Mouse (Mus musculus) embryonic facial prominence, embryonic 14.5 days (tissue): ENCODE results near the gene Oscar. TPM values are rescaled to one million over a fixed set of nuclear protein-coding genes. Genes with fewer than 3 reads are reported as not detected.

Experiments
- ATAC-seq: fragments of 200-750 bp; cut with Nextera tagmentation; 2 replicates; pipeline ENCODE4 v1.8.0; 2017; ENCODE audit warnings: low read depth, moderate number of reproducible peaks, moderate TSS enrichment
- DNase-seq: peaks from one replicate; pipeline ENCODE4 v3.0.0-alpha.2; 2015; ENCODE audit warnings: low spot score
- H3K27ac ChIP-seq: fragments of 300-500 bp; sonication (generic); replicated peaks from 2 replicates; pipeline ENCODE4 v1.5.1; 2014; ENCODE audit warnings: low read depth, mild to moderate bottlenecking, low read length, moderate library complexity
- H3K27me3 ChIP-seq: fragments of 300-500 bp; sonication (generic); replicated peaks from 2 replicates; pipeline ENCODE4 v1.6.1; 2014; ENCODE audit warnings: low read length; ENCODE audit not compliant: control insufficient read depth, insufficient read depth
- H3K36me3 ChIP-seq: fragments of 300-500 bp; sonication (generic); 2 replicates; pipeline ENCODE4 v1.6.1; 2014; ENCODE audit warnings: low read length, mixed read lengths; ENCODE audit not compliant: control insufficient read depth, insufficient read depth
- H3K4me1 ChIP-seq: fragments of 300-500 bp; sonication (generic); 2 replicates; pipeline ENCODE4 v1.6.1; 2014; ENCODE audit warnings: antibody characterized with exemption, low read length; ENCODE audit not compliant: control insufficient read depth, insufficient read depth
- H3K4me2 ChIP-seq: fragments of 300-500 bp; sonication (generic); 2 replicates; pipeline ENCODE4 v1.6.1; 2014; ENCODE audit warnings: low read depth, mild to moderate bottlenecking, low read length, moderate library complexity, mixed read lengths
- H3K4me3 ChIP-seq: fragments of 300-500 bp; sonication (generic); 2 replicates; pipeline ENCODE4 v1.5.1; 2014; ENCODE audit warnings: low read depth, mild to moderate bottlenecking, low read length
- H3K9ac ChIP-seq: fragments of 300-500 bp; sonication (generic); 2 replicates; pipeline ENCODE4 v1.6.1; 2014; ENCODE audit warnings: low read depth, mild to moderate bottlenecking, low read length, moderate library complexity, mixed read lengths
- H3K9me3 ChIP-seq: fragments of 300-500 bp; sonication (generic); 2 replicates; pipeline ENCODE4 v1.6.1; 2016; ENCODE audit warnings: low read length; ENCODE audit not compliant: control insufficient read depth
- WGBS: fragments of 180-500 bp; shearing (Covaris S2); extraction: QIAGEN DNeasy Blood & Tissue Kit; methylation state at CpG from one replicate; pipeline ENCODE4 v1.1.7; 2014; 5-methylcytosine and 5-hydroxymethylcytosine counted together
- polyA plus RNA-seq: library from polyadenylated mRNA; unstranded; fragments of >200 nt; fragmentation: Nextera tagmentation; extraction: Ambion mirVana; gene quantifications from 2 replicates; pipeline ENCODE4 v1.2.1, GENCODE M21; 2014

The Oscar gene
- polyA plus RNA-seq, 1 experiment from 2014 or later = 0.49 TPM

DNA sequence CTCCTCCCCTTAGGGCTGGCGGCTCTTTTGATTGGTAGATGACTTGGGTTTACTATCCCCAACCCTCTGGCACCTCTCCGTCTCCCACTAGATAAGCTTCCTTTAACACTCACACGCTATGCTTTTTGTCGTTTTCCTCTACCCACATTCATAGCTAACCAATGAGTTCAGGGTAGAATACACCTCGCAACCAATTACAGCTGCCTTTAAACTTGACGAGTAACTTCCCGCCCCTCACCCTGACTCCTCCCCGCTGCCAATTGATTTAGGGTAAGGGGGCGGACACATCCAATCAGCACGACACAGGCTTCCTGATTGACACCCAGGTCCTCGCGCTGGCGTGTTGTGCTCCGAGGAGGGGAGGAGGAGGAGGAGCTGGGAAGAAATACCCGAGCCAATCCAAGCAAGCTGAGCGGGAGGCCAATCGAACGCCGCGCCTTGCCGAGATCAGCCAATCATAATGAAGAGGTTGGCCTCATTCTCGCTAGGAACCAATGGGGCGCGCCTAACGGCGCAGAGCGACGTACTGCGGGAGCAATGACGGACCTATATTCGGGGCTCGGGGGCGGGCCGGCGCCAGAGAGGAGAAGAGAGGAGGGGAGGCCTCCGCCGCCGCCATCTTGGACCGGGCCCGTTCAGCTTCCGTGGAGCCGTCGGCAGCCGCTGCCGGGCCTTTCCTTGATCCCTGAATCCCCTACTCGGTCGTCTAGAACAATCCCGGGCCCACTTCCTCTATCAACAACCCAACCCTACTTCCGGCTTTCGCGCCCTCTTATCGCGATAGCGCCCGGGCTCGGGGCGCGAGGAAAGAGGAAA lies 28.9 kb upstream of the Oscar start, which contains the start of gene Cnot3:
TSS of gene Cnot3 (plus strand) at position 597 of the 816 bp plus-strand sequence.
- ATAC-seq (peak; percentile 98), DNase-seq (peak; percentile 100)
- no peaks in the 10 kb centered on the region for H3K9me3 ChIP-seq
- no peaks in the 10 kb centered on the region for H3K27me3 ChIP-seq
- peak within 1 kb of the TSS; percentile 87 for H3K4me3 ChIP-seq
- 0% methylated on average over 48 of the region's 58 CpGs for WGBS
- peaks cover 23% of the 10 kb centered on the region for H3K4me1 ChIP-seq
- peak within 1 kb of the TSS; percentile 99 for H3K27ac ChIP-seq
- peak within 1 kb of the TSS; percentile 98 for H3K9ac ChIP-seq
- H3K36me3 ChIP-seq = peaks cover 23% of the 10 kb centered on the region
- peak within 1 kb of the TSS; percentile 78 for H3K4me2 ChIP-seq

DNA sequence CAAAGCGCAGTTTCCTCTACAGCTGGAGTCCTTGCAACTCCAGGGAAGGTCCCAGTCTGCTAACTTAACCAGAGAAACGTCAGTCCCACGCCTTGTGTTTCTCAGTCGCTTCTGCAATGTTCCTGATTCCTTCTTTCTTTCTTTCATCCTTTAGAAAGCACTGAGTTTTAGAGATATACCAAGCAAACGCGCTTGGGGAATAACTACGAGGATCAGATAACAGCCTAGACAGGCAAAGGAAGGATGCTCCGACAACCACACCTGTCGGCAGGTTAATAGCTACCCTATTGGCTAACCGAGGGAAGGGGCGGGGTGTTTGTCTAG lies 28.4 kb upstream of the Oscar start:
- H3K4me1 ChIP-seq = peaks cover 23% of the 10 kb centered on the region
- peak overlapping the region; percentile 53; the same call in 1 of the 2 replicates for H3K9ac ChIP-seq
- H3K9me3 ChIP-seq = no peaks in the 10 kb centered on the region
- H3K4me2 ChIP-seq = peak overlapping the region; percentile 64
- peaks cover 28% of the 10 kb centered on the region for H3K36me3 ChIP-seq
- 0% methylated on average over 11 of the region's 11 CpGs for WGBS
- H3K27me3 ChIP-seq = no peaks in the 10 kb centered on the region
- ATAC-seq (no peak), DNase-seq (no peak)
- peak overlapping the region; percentile 40 for H3K4me3 ChIP-seq
- peak overlapping the region; percentile 6 for H3K27ac ChIP-seq

DNA sequence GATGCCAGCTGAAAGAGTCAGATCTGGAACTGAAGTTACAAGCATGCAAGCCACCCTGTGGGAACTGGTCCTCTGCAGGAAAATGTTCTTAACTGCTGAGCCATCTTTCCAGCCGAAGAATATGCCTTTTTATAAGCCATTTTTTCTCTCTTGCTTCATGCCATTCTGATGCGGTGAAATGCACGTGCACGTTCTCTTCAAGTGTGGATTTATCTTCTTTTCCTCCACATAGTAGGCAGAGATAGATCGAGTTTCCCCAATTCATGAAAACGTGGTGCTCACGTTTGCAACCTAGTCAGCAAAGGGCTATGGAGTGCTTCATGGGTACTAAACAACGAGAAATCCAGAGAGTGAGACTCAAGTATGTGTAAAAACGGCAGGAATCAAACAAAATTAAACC lies 27.9 kb upstream of the Oscar start:
- WGBS = 26% methylated on average over 9 of the region's 9 CpGs

DNA sequence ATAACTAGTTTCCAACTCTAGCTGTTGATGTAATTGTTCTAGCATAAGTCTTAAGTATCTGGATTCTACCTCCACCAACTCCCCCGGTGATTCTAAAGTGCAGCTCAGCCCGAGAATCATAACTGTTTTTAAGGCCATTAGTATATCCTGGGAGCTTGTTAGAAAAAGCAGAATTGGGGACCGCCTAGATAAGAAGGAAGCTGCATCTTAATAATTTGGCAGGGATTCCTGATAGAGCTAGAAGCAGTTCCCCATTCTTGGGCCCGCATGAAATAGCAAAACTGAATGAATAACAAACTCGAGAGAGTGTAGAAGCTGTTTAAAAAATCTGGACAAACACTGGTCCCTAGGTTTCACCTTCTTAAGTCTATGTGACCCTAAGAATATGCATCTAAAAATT lies 27.5 kb upstream of the Oscar start:
- 70% methylated on average over 5 of the region's 5 CpGs for WGBS
- peak overlapping the region; percentile 64; the same call in 1 of the 2 replicates for H3K4me2 ChIP-seq
- no peak overlapping the region for H3K27ac ChIP-seq
- ATAC-seq (no peak), DNase-seq (no peak)
- peaks cover 22% of the 10 kb centered on the region for H3K4me1 ChIP-seq
- peaks cover 37% of the 10 kb centered on the region for H3K36me3 ChIP-seq
- no peaks in the 10 kb centered on the region for H3K27me3 ChIP-seq
- no peak overlapping the region for H3K4me3 ChIP-seq
- 0 out of 2 replicates have a peak overlapping the region, but pooled peaks have one; percentile 11 for H3K9ac ChIP-seq
- H3K9me3 ChIP-seq = no peaks in the 10 kb centered on the region

More for the DNA sequence above, 27.9 kb upstream of the Oscar start:
- ATAC-seq (no peak), DNase-seq (no peak)
- Histone ChIP-seq H3K9ac (peak overlapping the region; percentile 53; the same call in 1 of the 2 replicates), H3K27me3 (no peaks in the 10 kb centered on the region), H3K9me3 (no peaks in the 10 kb centered on the region), H3K4me3 (peak overlapping the region; percentile 40), H3K4me2 (peak overlapping the region; percentile 64), H3K36me3 (peaks cover 33% of the 10 kb centered on the region), H3K27ac (peak overlapping the region; percentile 6; the same call in 1 of the 2 replicates), H3K4me1 (peaks cover 23% of the 10 kb centered on the region)

DNA sequence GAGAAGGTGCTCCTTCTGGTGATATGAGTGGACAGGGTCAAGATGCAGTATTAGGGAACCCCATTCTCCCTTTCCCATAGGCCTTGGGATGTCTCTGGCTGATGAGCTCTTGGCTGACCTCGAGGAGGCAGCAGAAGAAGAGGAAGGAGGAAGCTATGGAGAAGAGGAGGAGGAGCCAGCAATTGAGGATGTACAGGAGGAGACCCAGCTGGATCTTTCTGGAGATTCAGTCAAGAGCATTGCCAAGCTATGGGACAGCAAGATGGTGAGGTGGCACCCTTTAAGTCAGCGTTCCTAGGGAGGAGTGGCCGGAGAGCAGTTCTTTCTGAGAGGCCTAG lies 14.5 kb upstream of the Oscar start:
- ATAC-seq = no peak
- WGBS = 49% methylated on average over 3 of the region's 3 CpGs
- no peak for DNase-seq
- peak overlapping the region; percentile 50 for H3K4me3 ChIP-seq
- H3K27ac ChIP-seq = no peak overlapping the region
- peak overlapping the region; percentile 96 for H3K4me2 ChIP-seq
- H3K9me3 ChIP-seq = no peaks in the 10 kb centered on the region
- peaks cover 39% of the 10 kb centered on the region for H3K36me3 ChIP-seq
- H3K9ac ChIP-seq = peak overlapping the region; percentile 81
- H3K4me1 ChIP-seq = peaks cover 13% of the 10 kb centered on the region
- H3K27me3 ChIP-seq = no peaks in the 10 kb centered on the region

DNA sequence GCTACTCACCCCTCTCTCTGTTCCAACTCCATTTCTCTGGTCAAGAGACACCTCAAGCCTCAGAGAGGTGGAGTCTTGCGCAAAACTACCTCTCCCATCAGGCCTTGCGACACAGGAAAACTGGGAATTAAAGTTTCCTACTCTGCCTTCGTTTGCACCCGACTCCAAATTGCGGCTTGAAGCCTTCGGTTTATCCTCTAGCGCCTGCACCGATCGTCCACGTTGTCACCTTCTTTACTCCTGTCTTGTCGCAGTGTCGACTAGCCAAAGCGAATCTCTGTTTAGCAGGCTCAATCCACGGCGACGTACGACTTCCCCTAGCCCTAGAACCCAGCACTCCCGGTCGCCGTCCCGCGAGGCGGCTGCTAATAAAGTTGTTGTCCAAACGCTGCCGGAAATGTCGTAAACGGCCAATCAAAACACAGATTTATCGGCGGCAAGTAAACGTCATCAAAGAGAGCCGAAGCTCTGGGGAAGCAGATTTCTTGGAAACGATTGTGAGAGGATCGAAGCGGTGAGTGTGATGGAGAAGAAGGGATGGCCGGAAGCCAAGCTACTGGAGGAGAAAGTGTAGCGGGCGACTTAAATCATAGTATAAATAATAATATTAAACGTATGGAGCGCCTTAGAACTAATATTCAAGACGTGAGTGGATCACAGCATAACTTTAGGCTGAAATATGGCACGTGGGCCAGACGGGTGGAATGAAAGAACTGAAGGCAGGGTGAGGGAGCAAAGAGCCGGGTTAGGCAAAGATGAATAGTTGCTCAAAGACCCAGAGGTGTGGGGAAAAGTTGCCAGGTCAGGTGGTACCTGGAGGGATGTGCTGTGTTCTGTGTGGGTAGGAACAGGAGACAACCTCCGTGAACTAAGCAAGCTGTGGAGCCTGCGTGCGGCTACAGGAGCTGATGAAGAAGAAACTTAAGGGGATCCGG lies 13.9 kb upstream of the Oscar start, which contains the start of the genes Tfpt and Prpf31:
TSS of gene Tfpt (minus strand) at position 387 of the 935 bp plus-strand sequence.
TSS of gene Prpf31 (plus strand) at position 443 of the 935 bp plus-strand sequence.
- DNase-seq = peak; percentile 98
- peak within 1 kb of the TSS; percentile 50 for H3K4me3 ChIP-seq
- 1% methylated on average over 47 of the region's 47 CpGs for WGBS
- H3K27ac ChIP-seq = peak within 1 kb of the TSS; percentile 85
- peaks cover 13% of the 10 kb centered on the region for H3K4me1 ChIP-seq
- peak within 1 kb of the TSS; percentile 81 for H3K9ac ChIP-seq
- peaks cover 34% of the 10 kb centered on the region for H3K36me3 ChIP-seq
- H3K4me2 ChIP-seq = peak within 1 kb of the TSS; percentile 96
- no peaks in the 10 kb centered on the region for H3K27me3 ChIP-seq
- peak; percentile 92 for ATAC-seq
- no peaks in the 10 kb centered on the region for H3K9me3 ChIP-seq

DNA sequence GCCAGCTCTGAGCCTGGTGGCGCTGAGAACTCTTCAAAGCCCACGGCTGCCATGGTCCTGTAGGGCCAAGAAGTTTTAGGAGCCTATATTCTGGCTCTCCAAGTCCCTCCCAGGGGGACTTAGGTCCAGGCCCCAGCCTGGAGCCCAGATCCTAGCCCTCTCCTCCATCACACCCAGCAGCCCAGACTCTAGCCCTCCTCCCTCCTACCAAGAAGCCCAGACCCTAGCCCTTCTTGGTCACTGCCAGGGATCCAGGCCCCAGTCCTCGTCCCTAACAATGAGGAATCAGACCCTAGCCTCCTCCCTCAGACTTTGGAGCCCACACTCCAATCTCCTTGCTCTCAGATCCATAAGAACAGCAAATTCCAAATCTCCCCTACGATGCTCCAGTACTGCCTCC lies 13.1 kb upstream of the Oscar start:
- ATAC-seq = no peak; the same call in 1 of the 2 replicates
- Histone ChIP-seq H3K4me2 (peak overlapping the region; percentile 96), H3K27ac (peak overlapping the region; percentile 85; the same call in 1 of the 2 replicates), H3K4me3 (peak overlapping the region; percentile 50), H3K36me3 (peaks cover 32% of the 10 kb centered on the region; the same call in 1 of the 2 replicates), H3K4me1 (peaks cover 13% of the 10 kb centered on the region), H3K9me3 (no peaks in the 10 kb centered on the region), H3K27me3 (no peaks in the 10 kb centered on the region), H3K9ac (peak overlapping the region; percentile 81)
- WGBS = 40% methylated on average over 4 of the region's 4 CpGs
- DNase-seq = no peak

DNA sequence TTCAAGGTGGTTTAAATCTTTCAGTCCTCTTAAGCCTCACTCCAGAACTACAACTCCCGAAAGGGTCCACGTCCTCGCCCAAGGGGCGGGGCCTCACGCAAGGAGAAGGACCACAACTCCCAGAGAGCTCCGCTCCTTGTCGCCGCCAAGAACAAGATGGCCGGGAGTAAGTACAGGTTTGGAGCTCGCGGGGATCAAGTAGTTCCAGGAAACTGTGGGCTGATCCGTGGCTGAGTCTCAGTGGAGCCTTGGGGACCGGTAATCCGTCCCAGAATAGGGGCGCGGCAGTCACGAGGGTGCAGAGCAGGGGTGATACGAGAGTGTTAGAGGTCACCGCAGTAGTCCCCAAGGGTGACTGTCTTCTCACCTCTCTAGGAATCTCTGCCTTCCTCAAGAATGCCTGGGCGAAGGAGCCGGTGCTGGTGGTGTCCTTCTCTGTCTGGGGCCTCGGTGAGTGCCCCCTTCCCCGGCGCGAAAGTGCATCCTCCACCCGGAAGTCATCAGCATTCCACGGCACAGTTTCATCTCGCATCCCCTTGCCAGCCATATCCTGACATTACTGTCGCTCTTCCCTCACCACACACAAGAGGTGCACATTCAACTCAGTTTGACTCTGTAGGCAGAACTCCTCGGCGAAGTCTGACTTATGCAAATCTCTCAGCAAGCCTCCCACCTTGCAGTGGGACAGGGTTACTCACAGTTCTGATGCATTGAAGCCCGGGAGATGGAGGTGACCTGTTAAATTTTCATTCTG lies 1.5 kb upstream of the Oscar start, which contains the start of gene Ndufa3:
TSS of gene Ndufa3 (plus strand) at position 132 of the 754 bp plus-strand sequence.
- Histone ChIP-seq H3K36me3 (peaks cover 29% of the 10 kb centered on the region), H3K4me1 (no peaks in the 10 kb centered on the region), H3K4me2 (peak within 1 kb of the TSS; percentile 61), H3K9me3 (no peaks in the 10 kb centered on the region), H3K27ac (peak within 1 kb of the TSS; percentile 76), H3K4me3 (peak within 1 kb of the TSS; percentile 80), H3K9ac (peak within 1 kb of the TSS; percentile 91), H3K27me3 (no peaks in the 10 kb centered on the region)
- DNase-seq = peak; percentile 97
- 3% methylated on average over 29 of the region's 32 CpGs for WGBS
- peak; percentile 98 for ATAC-seq
